Mouse (Mus musculus) bone marrow, adult 2 months (tissue): ENCODE results near the gene Ypel4.

Source experiments
- CTCF ChIP-seq: fragments of 200-500 bp; IDR thresholded peaks from 2 replicates; pipeline ENCODE4 v1.5.1; 2011; ENCODE audit warnings: low read length, control low read depth; ENCODE audit not compliant: control insufficient read depth, insufficient read depth
- POLR2A ChIP-seq: fragments of 200-500 bp; IDR thresholded peaks from 2 replicates; pipeline ENCODE4 v1.6.1; 2011; ENCODE audit warnings: low read depth, mild to moderate bottlenecking, control low read depth, low read length, borderline replicate concordance; ENCODE audit not compliant: control insufficient read depth

DNA sequence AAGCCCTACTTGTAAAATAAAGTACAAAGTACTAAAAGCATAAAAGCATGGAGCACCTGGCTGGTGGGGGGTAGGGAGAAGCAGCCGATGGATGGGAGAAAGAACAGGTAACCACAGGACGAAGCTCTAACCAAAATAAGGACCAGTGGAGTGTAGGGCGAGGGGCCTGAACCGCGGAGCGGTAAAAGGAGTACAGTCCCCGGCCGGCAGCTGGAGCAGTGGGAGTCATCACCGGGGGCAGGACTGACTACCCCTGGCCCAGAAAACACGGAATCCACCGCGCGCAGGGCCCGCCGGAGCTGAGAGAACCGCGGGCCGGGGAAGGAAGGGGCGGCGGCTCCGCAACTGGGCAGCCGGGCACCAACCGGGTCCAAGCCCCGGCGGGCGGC lies 19.4 kb upstream of the Ypel4 start:
- TF ChIP-seq POLR2A (no peak), CTCF (no peak)
